Mouse (Mus musculus) heart, adult 11 months (tissue): ENCODE results near the gene Map4k4.

ENCODE experiments used
- DNase-seq: peaks from one replicate; pipeline ENCODE4 v3.0.0; 2022

Gene Map4k4

DNA sequence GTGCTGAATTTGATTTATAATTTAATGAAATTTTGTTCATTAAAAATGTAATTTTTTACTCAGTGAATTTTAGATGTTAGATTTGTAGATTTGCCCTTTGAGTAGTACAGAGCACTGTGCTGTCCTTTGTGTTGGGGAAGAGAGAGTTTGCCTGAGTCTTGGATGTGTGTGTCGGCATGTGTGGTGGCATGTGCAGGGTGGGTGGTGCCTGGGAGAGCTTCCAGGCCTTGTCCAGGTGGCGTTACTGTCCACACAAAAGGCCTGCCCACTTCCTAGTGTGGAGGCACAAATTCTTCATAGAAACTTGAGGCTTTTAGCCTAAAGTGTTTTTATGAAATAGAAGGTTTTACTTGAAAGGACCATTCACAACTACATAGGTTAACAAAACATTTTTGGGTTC is 36.2 kb downstream of the Map4k4 start:
- DNase-seq: no peak

- no peak for DNase-seq
These were observed 36.9 kb downstream of the Map4k4 start for GRCm38 (mm10) chr1:39937609-39938008.

- DNase-seq: no peak
These were observed 38.7 kb downstream of the Map4k4 start for GRCm38 (mm10) chr1:39939401-39939800.

GRCm38 (mm10) chr1:39940342-39940741 is 39.6 kb downstream of the Map4k4 start:
- DNase-seq: no peak

GRCm38 (mm10) chr1:39941237-39942179 is 40.8 kb downstream of the Map4k4 start:
- peak; percentile 96 for DNase-seq

- peak; percentile 88 for DNase-seq
These were observed 42.2 kb downstream of the Map4k4 start for GRCm38 (mm10) chr1:39942935-39943334.

GRCm38 (mm10) chr1:39944306-39944971 is 43.7 kb downstream of the Map4k4 start:
- DNase-seq: no peak

DNA sequence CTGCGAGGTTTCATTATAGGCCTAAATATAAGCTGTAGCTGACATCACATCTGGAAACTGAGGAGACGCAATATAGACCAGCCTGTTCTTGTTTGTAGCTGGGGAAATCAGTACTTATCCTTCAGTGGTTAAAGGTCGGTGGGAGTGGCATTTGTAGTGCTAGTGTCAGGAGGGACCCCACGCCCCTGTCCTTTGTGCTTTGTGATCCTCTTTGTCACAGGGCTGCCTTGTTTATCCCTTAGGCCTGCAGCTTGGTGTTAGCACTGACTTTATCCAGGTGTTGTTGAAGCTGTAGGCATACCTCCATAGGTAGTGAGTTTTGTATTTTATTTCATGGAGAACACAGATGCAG is 44.2 kb downstream of the Map4k4 start:
- DNase-seq: no peak

GRCm38 (mm10) chr1:39946391-39946790 is 45.7 kb downstream of the Map4k4 start:
- DNase-seq: no peak

DNA sequence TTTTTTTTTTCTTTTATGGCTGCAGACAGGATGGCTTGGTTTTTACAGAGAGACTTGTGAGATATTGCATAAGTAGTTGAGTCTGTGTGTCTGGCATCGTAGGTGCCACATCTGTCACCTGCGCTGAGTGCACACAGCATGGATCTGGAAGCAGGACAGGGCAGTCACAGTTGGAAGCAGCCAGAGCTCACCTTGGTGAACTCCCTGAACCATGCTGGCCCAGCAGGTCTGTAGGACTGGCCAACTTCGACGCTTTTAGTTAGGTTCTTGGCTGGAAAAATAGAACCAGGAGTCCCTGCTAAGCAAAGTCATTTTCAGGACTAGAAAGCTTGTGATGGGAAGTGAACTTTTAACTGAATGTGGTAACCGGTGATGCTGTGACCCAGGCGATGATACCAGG is 46.5 kb downstream of the Map4k4 start:
- peak; percentile 88 for DNase-seq

DNA sequence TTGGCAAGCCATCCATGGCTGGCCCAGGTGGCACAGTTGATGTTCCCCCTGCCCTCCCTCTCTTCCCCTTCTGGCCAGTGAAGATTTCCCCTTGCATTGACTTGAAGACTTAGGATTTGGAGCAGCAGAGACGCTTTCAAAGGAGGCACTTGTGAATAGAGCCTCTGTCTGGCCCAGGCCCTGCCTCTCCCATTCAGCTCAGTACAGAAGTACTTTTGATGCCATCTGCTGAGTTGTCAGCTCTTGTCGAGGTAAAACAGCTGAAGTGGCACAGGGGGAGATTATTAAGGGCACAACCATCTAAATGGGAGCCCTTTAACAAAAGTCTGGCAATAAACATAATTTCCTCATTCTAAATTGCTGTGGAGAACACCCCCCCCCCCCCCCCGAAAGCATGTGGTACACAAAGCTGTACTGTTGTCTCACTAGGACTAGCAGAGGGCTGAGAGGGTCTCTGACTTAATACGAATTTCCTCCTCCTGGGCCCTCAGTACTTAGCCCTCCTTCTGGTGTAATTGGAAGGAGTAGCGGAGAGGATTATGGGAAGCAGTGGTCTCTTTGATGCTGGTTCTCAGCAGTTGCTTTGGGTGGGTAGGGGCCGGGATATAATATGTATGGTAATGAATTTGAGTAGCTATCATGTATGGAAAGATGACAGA is 47.1 kb downstream of the Map4k4 start:
- DNase-seq: peak; percentile 85

DNA sequence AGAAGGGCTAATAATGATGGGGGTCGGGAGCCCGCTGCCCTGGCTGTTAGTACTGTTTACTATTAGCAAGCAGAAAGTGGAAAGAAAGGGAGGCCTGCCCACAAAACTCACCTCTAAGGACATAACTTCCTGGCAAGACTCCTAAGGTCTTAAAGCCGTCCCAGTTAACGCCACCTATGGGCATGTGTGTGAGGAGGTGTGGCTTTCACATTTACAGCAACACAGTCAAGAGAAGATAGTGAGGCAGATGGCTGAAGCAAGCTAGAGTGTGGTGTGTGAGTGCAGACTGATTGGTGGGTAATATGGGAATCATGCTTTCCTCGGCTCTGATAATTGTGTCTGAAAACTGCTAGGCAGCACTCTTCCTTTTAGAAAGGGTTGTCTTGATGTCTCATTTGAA is 48.5 kb downstream of the Map4k4 start:
- peak; percentile 76 for DNase-seq

GRCm38 (mm10) chr1:39949790-39950462 is 49.2 kb downstream of the Map4k4 start:
- peak; percentile 91 for DNase-seq

DNA sequence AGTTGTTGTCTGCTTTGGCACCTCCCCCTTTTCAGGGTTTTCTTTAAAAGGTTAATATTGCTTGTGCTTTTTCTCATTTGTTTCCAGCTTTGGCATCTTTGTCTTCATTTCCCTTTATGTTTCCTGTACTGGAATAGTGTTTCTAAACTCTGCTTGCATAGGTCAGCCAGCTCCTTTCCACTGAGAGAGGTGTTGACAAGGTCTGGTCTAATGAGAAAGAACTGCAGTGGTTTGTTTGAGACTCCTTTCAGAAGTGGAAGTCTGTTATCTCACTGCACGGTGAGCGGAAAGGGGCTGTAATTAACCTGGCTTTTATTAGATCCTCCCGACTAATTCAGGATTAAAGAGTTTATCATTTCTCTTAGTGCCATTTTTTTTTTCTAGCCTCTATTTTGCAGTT is 49.9 kb downstream of the Map4k4 start:
- DNase-seq: peak; percentile 86

DNA sequence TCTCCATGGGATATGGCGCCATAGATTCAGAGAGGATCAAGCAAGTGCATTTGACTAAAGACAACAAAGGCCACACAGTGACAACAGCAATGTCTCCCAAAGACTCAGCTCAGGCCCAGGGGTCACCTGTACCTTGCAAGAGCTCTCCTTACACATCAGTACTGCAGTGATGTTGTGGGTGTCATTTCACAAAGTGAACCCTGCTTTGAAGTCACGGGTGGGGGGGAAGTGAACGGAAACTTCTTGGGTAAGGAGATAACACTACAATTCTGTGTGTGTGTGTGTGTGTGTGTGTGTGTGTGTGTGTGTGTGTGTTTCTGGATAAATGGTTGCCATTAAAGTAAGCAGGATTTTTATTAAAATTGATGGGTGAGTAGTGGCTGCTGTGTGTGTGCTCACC is 53.9 kb downstream of the Map4k4 start:
- DNase-seq: no peak

GRCm38 (mm10) chr1:39956712-39957111 is 56.0 kb downstream of the Map4k4 start:
- no peak for DNase-seq

DNA sequence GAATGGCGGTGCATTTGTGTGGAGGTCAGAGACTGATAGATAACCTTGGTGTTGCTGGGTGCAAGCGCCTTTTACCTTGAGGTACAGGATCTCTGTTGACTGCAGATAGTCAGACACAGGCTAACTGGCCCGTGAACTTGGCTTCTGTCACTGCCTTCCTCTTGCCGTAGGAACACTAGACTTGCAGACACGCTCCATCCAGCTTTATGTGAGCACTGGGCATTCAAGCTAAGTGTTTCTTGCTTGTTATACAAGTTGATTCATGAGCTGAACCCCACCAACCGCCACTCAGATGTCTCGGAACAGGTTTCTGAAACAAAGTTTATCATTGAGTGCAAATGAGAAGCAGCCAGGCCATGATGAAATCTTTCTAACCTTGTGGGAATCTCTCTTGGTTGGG is 57.3 kb downstream of the Map4k4 start:
- no peak for DNase-seq

DNA sequence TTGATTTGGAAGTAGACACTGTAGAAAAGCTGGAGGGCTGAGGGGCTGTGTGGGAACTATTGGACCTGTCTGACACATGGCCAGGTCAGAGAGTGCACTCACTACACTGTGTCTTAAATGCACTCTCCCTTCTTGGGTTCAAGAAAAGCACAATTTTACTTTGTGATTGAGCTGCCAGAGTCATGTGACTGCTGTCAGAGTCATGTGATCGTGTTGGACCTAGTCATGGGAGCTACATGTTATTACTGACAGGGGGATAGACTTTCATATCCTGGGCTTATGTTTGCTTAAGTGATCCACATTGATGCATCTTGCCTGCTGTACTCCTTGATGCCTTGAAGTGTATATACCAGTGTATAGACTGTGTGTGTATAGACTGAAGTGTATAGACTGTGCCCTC is 59.9 kb downstream of the Map4k4 start:
- DNase-seq: no peak

GRCm38 (mm10) chr1:39961113-39961512 is 60.4 kb downstream of the Map4k4 start:
- no peak for DNase-seq

DNA sequence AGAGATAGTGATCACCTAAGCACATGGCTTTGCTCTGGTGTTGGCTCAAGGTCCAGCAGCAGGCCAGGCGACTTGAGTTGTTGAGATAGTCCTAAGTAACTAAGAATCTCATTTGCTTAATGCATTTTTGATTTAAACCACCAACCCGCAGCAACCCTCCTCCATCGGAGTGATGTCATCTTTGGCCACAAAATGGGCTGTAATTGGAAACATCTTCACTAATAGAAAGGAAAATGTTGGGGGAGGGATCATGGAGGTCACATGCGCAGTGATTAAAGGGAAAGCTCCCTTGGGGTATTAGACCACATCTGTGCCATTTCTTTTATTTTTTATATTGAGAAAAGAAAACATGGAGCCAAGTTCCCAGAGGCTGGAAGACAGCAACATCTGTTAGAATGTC is 61.6 kb downstream of the Map4k4 start:
- DNase-seq: no peak

DNA sequence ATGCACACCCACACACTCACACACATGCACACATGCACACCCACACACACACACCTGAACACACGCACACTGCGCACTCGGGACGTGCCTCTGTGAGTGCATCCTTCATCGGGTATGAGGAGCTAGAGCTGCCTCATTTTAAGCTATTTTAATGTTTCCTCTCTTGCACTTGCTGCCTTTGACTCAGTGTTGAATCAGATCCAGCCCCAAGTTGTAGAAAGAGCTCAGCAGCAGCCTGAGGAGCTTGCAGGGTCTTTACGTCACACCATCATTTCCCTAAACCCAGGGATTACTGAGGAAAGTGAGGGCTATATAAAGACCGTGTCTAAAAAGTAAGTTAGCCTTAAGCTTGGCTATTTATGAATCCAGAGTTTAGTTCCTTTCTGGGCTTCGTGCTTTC is 62.1 kb downstream of the Map4k4 start:
- DNase-seq: peak; percentile 91

DNA sequence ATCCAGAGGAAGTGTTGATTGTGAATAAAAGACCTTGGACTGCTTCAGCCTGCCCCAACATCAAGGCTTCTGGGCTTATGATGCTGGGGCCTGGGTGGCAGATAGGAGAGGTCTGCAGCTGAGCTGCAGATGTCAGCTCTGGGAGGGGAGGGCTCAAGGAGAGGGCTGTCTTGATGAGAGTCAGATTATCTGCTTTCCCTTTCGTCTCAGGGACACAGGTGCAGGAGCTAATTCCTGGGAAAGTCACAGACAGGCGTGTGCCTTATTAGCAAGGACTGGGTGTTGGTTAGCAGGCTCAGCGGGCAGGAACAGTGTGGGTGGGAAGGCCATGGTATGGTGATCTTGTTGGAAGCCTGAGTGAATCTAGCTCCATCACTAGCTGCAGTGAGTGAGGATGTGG is 63.1 kb downstream of the Map4k4 start:
- DNase-seq: peak; percentile 88

GRCm38 (mm10) chr1:39964427-39964826 is 63.7 kb downstream of the Map4k4 start:
- DNase-seq: no peak
